Mouse (Mus musculus): ENCODE data around the gene Esrrg. TPM values are rescaled to one million over a fixed set of nuclear protein-coding genes. Genes with fewer than 3 reads are reported as not detected.

The Esrrg gene
- polyA plus RNA-seq, 1 experiment from 2014 or later = 36.6 TPM

GRCm38 (mm10) chr1:187997584-187998338 is 389.2 kb downstream of the Esrrg start:
- Histone ChIP-seq H3K27me3 (0 out of 2 replicates have a peak, but pooled peaks cover 5% of the 10 kb centered on the region), H3K4me1 (replicated peaks) (peaks cover 4% of the 10 kb centered on the region), H3K4me3 (peak overlapping the region; percentile 48), H3K4me2 (peak overlapping the region; percentile 76), H3K27ac (replicated peaks) (peak overlapping the region; percentile 39; the same call in 1 of the 2 replicates), H3K9me3 (no peaks in the 10 kb centered on the region), H3K36me3 (no peaks in the 10 kb centered on the region), H3K9ac (peak overlapping the region; percentile 30)
- WGBS = under 1% methylated on average over 39 of the region's 39 CpGs
- ATAC-seq (ENCODE audit: low FRiP score, low read depth) = peak; percentile 93

- H3K36me3 ChIP-seq = no peaks in the 10 kb centered on the region
- H3K9me3 ChIP-seq = no peaks in the 10 kb centered on the region
- no peak for ATAC-seq (ENCODE audit: low FRiP score, low read depth)
- H3K27ac ChIP-seq (replicated peaks) = no peak overlapping the region
- H3K4me3 ChIP-seq = peak overlapping the region; percentile 28
- 83% methylated on average over 4 of the region's 4 CpGs for WGBS
- peak overlapping the region; percentile 24; the same call in 1 of the 2 replicates for H3K4me2 ChIP-seq
- no peak overlapping the region for H3K9ac ChIP-seq
- H3K27me3 ChIP-seq = 0 out of 2 replicates have a peak, but pooled peaks cover 5% of the 10 kb centered on the region
- peaks cover 4% of the 10 kb centered on the region for H3K4me1 ChIP-seq (replicated peaks)
Observed at GRCm38 (mm10) chr1:187999121-187999520, 390.5 kb downstream of the Esrrg start.

- no peak for ATAC-seq (ENCODE audit: low FRiP score, low read depth)
- Histone ChIP-seq H3K36me3 (no peaks in the 10 kb centered on the region), H3K4me2 (peak overlapping the region; percentile 24), H3K4me3 (peak overlapping the region; percentile 28), H3K9me3 (no peaks in the 10 kb centered on the region), H3K9ac (no peak overlapping the region), H3K4me1 (replicated peaks) (peaks cover 4% of the 10 kb centered on the region), H3K27ac (replicated peaks) (no peak overlapping the region), H3K27me3 (no peaks in the 10 kb centered on the region)
- WGBS = 59% methylated on average over 8 of the region's 8 CpGs
Observed at GRCm38 (mm10) chr1:188000189-188000588, 391.6 kb downstream of the Esrrg start.

GRCm38 (mm10) chr1:188006820-188007491 is 398.4 kb downstream of the Esrrg start:
- H3K27ac ChIP-seq (replicated peaks) = no peak overlapping the region
- no peaks in the 10 kb centered on the region for H3K9me3 ChIP-seq
- no peak overlapping the region for H3K4me2 ChIP-seq
- no peak overlapping the region for H3K4me3 ChIP-seq
- no peak overlapping the region for H3K9ac ChIP-seq
- H3K4me1 ChIP-seq (replicated peaks) = no peaks in the 10 kb centered on the region
- WGBS = 82% methylated on average over 13 of the region's 13 CpGs
- ATAC-seq (ENCODE audit: low FRiP score, low read depth) = no peak
- H3K27me3 ChIP-seq = no peaks in the 10 kb centered on the region
- no peaks in the 10 kb centered on the region for H3K36me3 ChIP-seq

- no peak overlapping the region for H3K27ac ChIP-seq (replicated peaks)
- H3K36me3 ChIP-seq = no peaks in the 10 kb centered on the region
- no peak overlapping the region for H3K4me2 ChIP-seq
- no peaks in the 10 kb centered on the region for H3K4me1 ChIP-seq (replicated peaks)
- 67% methylated on average over 13 of the region's 13 CpGs for WGBS
- no peaks in the 10 kb centered on the region for H3K9me3 ChIP-seq
- no peak overlapping the region for H3K9ac ChIP-seq
- H3K4me3 ChIP-seq = no peak overlapping the region
- no peaks in the 10 kb centered on the region for H3K27me3 ChIP-seq
- no peak for ATAC-seq (ENCODE audit: low FRiP score, low read depth)
Observed at GRCm38 (mm10) chr1:188008476-188008875, 399.9 kb downstream of the Esrrg start.

- H3K27ac ChIP-seq (replicated peaks) = no peak overlapping the region
- no peaks in the 10 kb centered on the region for H3K4me1 ChIP-seq (replicated peaks)
- H3K4me3 ChIP-seq = no peak overlapping the region
- no peak overlapping the region for H3K4me2 ChIP-seq
- H3K27me3 ChIP-seq = no peaks in the 10 kb centered on the region
- 71% methylated on average over 5 of the region's 5 CpGs for WGBS
- no peaks in the 10 kb centered on the region for H3K9me3 ChIP-seq
- ATAC-seq (ENCODE audit: low FRiP score, low read depth) = no peak
- no peaks in the 10 kb centered on the region for H3K36me3 ChIP-seq
- H3K9ac ChIP-seq = no peak overlapping the region
Observed at GRCm38 (mm10) chr1:188009868-188010267, 401.3 kb downstream of the Esrrg start.

GRCm38 (mm10) chr1:188010860-188011259 is 402.3 kb downstream of the Esrrg start:
- 80% methylated on average over 1 of the region's 1 CpGs for WGBS
- Histone ChIP-seq H3K4me3 (no peak overlapping the region), H3K9me3 (no peaks in the 10 kb centered on the region), H3K4me2 (no peak overlapping the region), H3K4me1 (replicated peaks) (no peaks in the 10 kb centered on the region), H3K27ac (replicated peaks) (no peak overlapping the region), H3K36me3 (no peaks in the 10 kb centered on the region), H3K27me3 (no peaks in the 10 kb centered on the region), H3K9ac (no peak overlapping the region)
- ATAC-seq (ENCODE audit: low FRiP score, low read depth) = no peak

GRCm38 (mm10) chr1:188014411-188014810 is 405.8 kb downstream of the Esrrg start:
- Histone ChIP-seq H3K9me3 (no peaks in the 10 kb centered on the region), H3K27me3 (no peaks in the 10 kb centered on the region), H3K27ac (replicated peaks) (no peak overlapping the region), H3K4me2 (no peak overlapping the region), H3K36me3 (no peaks in the 10 kb centered on the region), H3K9ac (no peak overlapping the region), H3K4me1 (replicated peaks) (no peaks in the 10 kb centered on the region), H3K4me3 (no peak overlapping the region)
- ATAC-seq (ENCODE audit: low FRiP score, low read depth) = no peak
- WGBS = 54% methylated on average over 4 of the region's 4 CpGs

GRCm38 (mm10) chr1:188017956-188018862 is 409.6 kb downstream of the Esrrg start:
- no peaks in the 10 kb centered on the region for H3K4me1 ChIP-seq (replicated peaks)
- WGBS = 65% methylated on average over 14 of the region's 14 CpGs
- no peak overlapping the region for H3K4me2 ChIP-seq
- no peaks in the 10 kb centered on the region for H3K9me3 ChIP-seq
- H3K27me3 ChIP-seq = no peaks in the 10 kb centered on the region
- no peaks in the 10 kb centered on the region for H3K36me3 ChIP-seq
- no peak overlapping the region for H3K27ac ChIP-seq (replicated peaks)
- no peak overlapping the region for H3K9ac ChIP-seq
- ATAC-seq (ENCODE audit: low FRiP score, low read depth) = no peak
- no peak overlapping the region for H3K4me3 ChIP-seq

GRCm38 (mm10) chr1:188029205-188029604 is 420.6 kb downstream of the Esrrg start:
- Histone ChIP-seq H3K4me3 (no peak overlapping the region), H3K4me1 (replicated peaks) (peaks cover 12% of the 10 kb centered on the region), H3K9ac (no peak overlapping the region), H3K9me3 (no peaks in the 10 kb centered on the region), H3K36me3 (no peaks in the 10 kb centered on the region), H3K4me2 (0 out of 2 replicates have a peak overlapping the region, but pooled peaks have one; percentile 4), H3K27me3 (no peaks in the 10 kb centered on the region), H3K27ac (replicated peaks) (no peak overlapping the region)
- WGBS = 55% methylated on average over 8 of the region's 8 CpGs
- ATAC-seq (ENCODE audit: low FRiP score, low read depth) = no peak

GRCm38 (mm10) chr1:188030116-188030515 is 421.5 kb downstream of the Esrrg start:
- Histone ChIP-seq H3K9me3 (no peaks in the 10 kb centered on the region), H3K9ac (no peak overlapping the region), H3K27me3 (no peaks in the 10 kb centered on the region), H3K36me3 (no peaks in the 10 kb centered on the region), H3K27ac (replicated peaks) (no peak overlapping the region), H3K4me2 (no peak overlapping the region), H3K4me3 (no peak overlapping the region), H3K4me1 (replicated peaks) (peaks cover 12% of the 10 kb centered on the region)
- no peak for ATAC-seq (ENCODE audit: low FRiP score, low read depth)
- WGBS = 37% methylated on average over 10 of the region's 10 CpGs
